Mouse (Mus musculus) testis, adult 2 months (tissue): ENCODE measurements around the gene Dnajb2.

Experiments used
- CTCF ChIP-seq: fragments of 200-500 bp; IDR thresholded peaks from 2 replicates; pipeline ENCODE4 v1.5.1; 2012; ENCODE audit warnings: low read depth, mild to moderate bottlenecking, inconsistent platforms, low read length, moderate library complexity; ENCODE audit not compliant: control insufficient read depth, insufficient read depth, insufficient replicate concordance
- POLR2A ChIP-seq: fragments of 200-500 bp; IDR thresholded peaks from 2 replicates; pipeline ENCODE4 v1.6.1; 2012; ENCODE audit warnings: low read depth, mild to moderate bottlenecking, inconsistent platforms, low read length, moderate library complexity; ENCODE audit not compliant: control insufficient read depth

- TF ChIP-seq CTCF (no peak), POLR2A (no peak)
Observed at GRCm38 (mm10) chr1:75231224-75231623, 5.0 kb upstream of the Dnajb2 start.
